Mouse (Mus musculus) forebrain, embryonic 16.5 days (tissue): Measurements from ENCODE around the gene Dchs2. TPM values are rescaled to one million over a fixed set of nuclear protein-coding genes. Genes with fewer than 3 reads are reported as not detected.

Source experiments
- ATAC-seq: fragments of 200-750 bp; cut with Nextera tagmentation; 2 replicates; pipeline ENCODE4 v1.8.0; 2017; ENCODE audit warnings: mild to moderate bottlenecking, moderate library complexity
- H3K27ac ChIP-seq: fragments of 300-500 bp; sonication (generic); 2 replicates; pipeline ENCODE4 v1.5.1; 2014; ENCODE audit warnings: low read length, control low read depth
- H3K27me3 ChIP-seq: fragments of 300-500 bp; sonication (generic); replicated peaks from 2 replicates; pipeline ENCODE4 v1.6.1; 2014; ENCODE audit warnings: low read length; ENCODE audit not compliant: control insufficient read depth, insufficient read depth
- H3K36me3 ChIP-seq: fragments of 300-500 bp; sonication (generic); 2 replicates; pipeline ENCODE4 v1.6.1; 2014; ENCODE audit not compliant: control insufficient read depth, insufficient read depth
- H3K4me1 ChIP-seq: fragments of 300-500 bp; sonication (generic); replicated peaks from 2 replicates; pipeline ENCODE4 v1.6.1; 2014; ENCODE audit warnings: low read length; ENCODE audit not compliant: control insufficient read depth, insufficient read depth
- H3K4me2 ChIP-seq: fragments of 300-500 bp; sonication (generic); 2 replicates; pipeline ENCODE4 v1.6.1; 2014; ENCODE audit warnings: mild to moderate bottlenecking, low read length, control low read depth
- H3K4me3 ChIP-seq: fragments of 300-500 bp; sonication (generic); replicated peaks from 2 replicates; pipeline ENCODE4 v1.5.1; 2014; ENCODE audit warnings: mild to moderate bottlenecking, low read length, control low read depth
- H3K9ac ChIP-seq: fragments of 300-500 bp; sonication (generic); replicated peaks from 2 replicates; pipeline ENCODE4 v1.6.1; 2014; ENCODE audit warnings: low read depth, low read length, control low read depth
- H3K9me3 ChIP-seq: fragments of 300-500 bp; sonication (generic); 2 replicates; pipeline ENCODE4 v1.6.1; 2016; ENCODE audit warnings: low read length; ENCODE audit not compliant: control insufficient read depth
- WGBS: fragments of 180-500 bp; shearing (Covaris S2); extraction: QIAGEN DNeasy Blood & Tissue Kit; methylation state at CpG from one replicate; pipeline ENCODE4 v1.1.7; 2014; 5-methylcytosine and 5-hydroxymethylcytosine counted together
- polyA plus RNA-seq: library from polyadenylated mRNA; unstranded; fragments of >200 nt; fragmentation: Nextera tagmentation; extraction: Ambion mirVana; gene quantifications from 2 replicates; pipeline ENCODE4 v1.2.1, GENCODE M21; 2015

Gene Dchs2
- polyA plus RNA-seq, 1 experiment from 2014 or later: 0.68 TPM

DNA sequence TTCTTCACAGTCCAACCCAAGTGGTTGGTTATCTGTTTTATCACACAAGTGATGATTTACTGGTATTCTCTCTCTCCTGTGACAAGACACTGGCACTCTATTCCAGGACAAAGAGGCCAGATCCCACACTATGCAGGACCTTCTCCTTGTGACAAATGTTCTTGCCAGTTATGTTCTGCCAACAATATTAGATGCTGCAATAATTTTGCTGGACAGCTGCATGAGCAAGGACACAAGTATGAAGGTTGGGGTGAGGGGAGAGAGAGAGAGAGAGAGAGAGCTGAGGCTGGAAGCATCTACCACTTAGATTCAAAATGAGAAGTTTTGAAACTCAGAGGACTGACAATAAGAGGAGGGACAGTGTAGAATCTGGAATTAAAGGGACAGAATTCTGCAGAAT lies 162.7 kb downstream of the Dchs2 start:
- Histone ChIP-seq H3K9ac (no peak overlapping the region), H3K27me3 (no peaks in the 10 kb centered on the region), H3K4me1 (no peaks in the 10 kb centered on the region), H3K36me3 (no peaks in the 10 kb centered on the region), H3K4me2 (no peak overlapping the region), H3K4me3 (no peak overlapping the region), H3K9me3 (no peaks in the 10 kb centered on the region), H3K27ac (no peak overlapping the region)
- no peak for ATAC-seq

DNA sequence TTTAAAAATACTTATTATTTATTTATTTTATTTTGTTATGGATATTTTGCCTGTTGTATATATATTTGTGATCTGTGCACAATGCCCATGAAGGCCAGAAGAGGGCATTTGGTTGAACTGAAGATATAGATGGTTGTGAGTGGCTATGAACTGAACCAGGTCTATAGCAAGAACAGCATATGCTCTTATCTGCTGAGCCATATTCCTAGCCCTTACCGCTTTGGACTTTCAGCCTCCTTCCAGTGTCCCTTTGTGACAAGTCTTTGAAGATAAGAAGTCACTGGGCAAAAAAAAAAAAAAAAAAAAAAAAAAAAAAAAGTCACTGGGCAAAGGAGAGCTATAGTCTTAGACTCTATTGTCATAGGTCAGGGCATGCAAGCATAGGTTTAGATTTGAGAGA lies 163.2 kb downstream of the Dchs2 start:
- Histone ChIP-seq H3K4me3 (no peak overlapping the region), H3K9me3 (no peaks in the 10 kb centered on the region), H3K4me1 (no peaks in the 10 kb centered on the region), H3K27me3 (no peaks in the 10 kb centered on the region), H3K36me3 (no peaks in the 10 kb centered on the region), H3K9ac (no peak overlapping the region), H3K27ac (no peak overlapping the region), H3K4me2 (no peak overlapping the region)
- no peak for ATAC-seq
- WGBS: 92% methylated on average over 1 of the region's 1 CpGs

DNA sequence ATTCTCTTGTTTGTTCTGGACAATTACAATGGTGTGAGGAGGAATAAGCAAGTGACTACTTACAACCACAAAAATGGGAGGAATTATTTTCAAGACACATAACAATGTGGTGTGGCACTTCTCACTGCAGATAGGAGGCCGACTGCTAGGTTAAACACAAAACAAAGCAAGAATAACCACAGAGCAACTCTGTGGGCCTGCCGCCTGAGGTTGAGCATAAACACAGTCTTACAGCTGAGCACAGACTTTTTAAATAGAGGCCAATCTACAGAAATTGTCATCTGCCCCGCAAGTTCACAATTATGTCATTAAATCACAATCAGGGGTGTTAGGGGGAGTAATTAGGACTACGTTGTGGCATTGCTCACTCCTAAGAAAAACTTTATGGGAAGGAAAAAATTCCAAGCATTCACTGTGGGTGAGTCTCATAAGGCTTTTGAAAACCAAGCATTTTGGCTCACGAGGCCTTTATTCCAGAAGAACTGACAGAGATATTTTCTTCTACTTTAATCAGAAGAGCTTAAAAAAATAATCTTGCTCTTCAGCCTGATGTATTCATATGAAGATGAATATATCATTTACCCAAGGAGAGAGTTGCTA lies 172.1 kb downstream of the Dchs2 start:
- Histone ChIP-seq H3K27me3 (no peaks in the 10 kb centered on the region), H3K4me1 (no peaks in the 10 kb centered on the region), H3K4me3 (no peak overlapping the region), H3K4me2 (no peak overlapping the region), H3K27ac (no peak overlapping the region), H3K36me3 (no peaks in the 10 kb centered on the region), H3K9me3 (no peaks in the 10 kb centered on the region), H3K9ac (no peak overlapping the region)
- ATAC-seq: no peak
- WGBS: 36% methylated on average over 5 of the region's 5 CpGs

DNA sequence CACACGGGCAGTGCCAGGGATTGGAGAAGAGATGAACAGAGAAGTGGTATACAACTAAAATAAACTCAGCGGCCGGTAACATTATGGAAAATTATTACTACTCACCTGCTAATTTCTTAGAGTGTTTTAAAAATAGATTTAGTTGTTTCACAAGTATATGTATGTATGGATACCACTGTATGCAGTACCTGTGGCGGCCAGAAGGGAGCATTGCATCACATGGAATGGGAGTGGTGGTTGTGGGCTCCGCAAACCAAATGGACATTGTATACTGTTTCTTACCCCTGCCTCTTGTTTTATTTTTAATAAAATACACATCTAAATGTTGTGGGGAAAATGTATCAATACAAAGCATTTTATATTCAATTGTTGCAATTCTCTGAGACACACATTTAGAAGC lies 176.1 kb downstream of the Dchs2 start:
- H3K4me2 ChIP-seq: no peak overlapping the region
- no peaks in the 10 kb centered on the region for H3K9me3 ChIP-seq
- no peaks in the 10 kb centered on the region for H3K27me3 ChIP-seq
- no peak overlapping the region for H3K9ac ChIP-seq
- no peak for ATAC-seq
- no peak overlapping the region for H3K4me3 ChIP-seq
- WGBS: 69% methylated on average over 5 of the region's 5 CpGs
- H3K27ac ChIP-seq: no peak overlapping the region
- no peaks in the 10 kb centered on the region for H3K4me1 ChIP-seq
- H3K36me3 ChIP-seq: no peaks in the 10 kb centered on the region

DNA sequence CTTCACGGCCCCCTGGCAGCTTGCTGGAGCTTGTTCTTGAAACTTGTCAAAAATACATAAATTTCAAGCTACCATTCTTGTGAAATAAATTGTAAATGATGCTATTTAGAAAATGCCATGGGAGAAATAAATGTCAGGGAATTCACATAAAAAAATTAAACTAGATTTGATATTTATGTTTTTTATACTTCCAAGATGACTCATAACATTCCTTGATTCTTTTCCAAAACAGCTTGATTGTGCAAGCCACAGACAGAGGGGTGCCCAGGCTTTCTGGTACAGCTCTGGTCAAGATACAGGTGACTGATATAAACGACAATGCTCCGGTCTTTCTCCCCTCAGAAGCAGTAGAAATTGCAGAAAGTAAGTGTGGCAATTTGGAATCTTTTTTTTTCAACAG lies 218.2 kb downstream of the Dchs2 start:
- H3K4me1 ChIP-seq: no peaks in the 10 kb centered on the region
- no peaks in the 10 kb centered on the region for H3K9me3 ChIP-seq
- no peak overlapping the region for H3K4me3 ChIP-seq
- no peak for ATAC-seq
- no peak overlapping the region for H3K9ac ChIP-seq
- no peak overlapping the region for H3K27ac ChIP-seq
- no peak overlapping the region for H3K4me2 ChIP-seq
- H3K36me3 ChIP-seq: no peaks in the 10 kb centered on the region
- H3K27me3 ChIP-seq: no peaks in the 10 kb centered on the region
- 92% methylated on average over 3 of the region's 3 CpGs for WGBS

DNA sequence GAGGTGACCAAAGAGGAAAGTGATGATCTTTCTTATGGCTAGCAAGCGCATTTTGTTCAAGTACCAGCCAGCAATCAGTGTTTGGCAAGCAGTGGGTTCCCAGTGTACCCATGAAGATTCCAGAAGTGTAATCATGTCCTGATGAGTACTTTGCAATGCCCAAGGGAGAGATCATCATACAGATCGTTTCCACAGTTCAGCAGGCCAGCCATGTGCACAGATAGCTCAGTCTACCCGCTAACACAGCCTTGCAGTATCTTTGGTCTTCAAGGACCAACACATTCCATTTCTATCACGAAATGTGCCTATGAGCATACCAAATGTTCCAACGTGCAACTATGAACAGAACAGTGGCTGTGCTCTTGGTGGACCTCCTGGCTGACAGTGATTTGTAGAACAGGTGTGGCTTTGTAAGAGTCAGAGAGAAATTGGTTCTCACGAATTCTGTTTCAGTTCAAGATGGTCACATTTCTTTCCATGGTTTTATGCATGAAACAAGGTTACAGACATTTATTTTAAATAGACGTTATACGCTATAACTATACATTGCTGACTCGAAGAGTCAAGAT lies 240.8 kb downstream of the Dchs2 start:
- no peak for ATAC-seq
- H3K4me3 ChIP-seq: no peak overlapping the region
- WGBS: 90% methylated on average over 9 of the region's 9 CpGs
- no peak overlapping the region for H3K9ac ChIP-seq
- H3K27me3 ChIP-seq: no peaks in the 10 kb centered on the region
- no peaks in the 10 kb centered on the region for H3K36me3 ChIP-seq
- H3K9me3 ChIP-seq: no peaks in the 10 kb centered on the region
- H3K4me1 ChIP-seq: no peaks in the 10 kb centered on the region
- H3K27ac ChIP-seq: no peak overlapping the region
- H3K4me2 ChIP-seq: no peak overlapping the region

DNA sequence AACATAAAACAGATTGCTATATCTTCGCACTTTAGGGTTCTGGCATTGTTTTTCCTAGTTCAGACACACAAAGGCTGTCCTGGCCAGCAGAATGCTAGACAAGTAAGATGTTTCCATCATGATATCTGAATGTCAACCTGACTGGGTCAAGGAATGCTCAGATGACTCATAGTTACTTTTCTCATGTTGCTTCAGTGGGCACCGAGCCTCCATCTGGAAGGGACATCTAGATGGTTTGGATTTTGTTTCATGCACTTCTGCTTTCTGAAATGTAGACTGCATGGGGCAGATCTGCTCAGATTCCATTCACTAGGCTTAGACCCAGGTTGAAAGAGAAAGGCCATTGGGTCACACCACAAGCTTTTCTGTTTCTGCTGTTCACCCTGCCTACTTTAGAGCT lies 242.1 kb downstream of the Dchs2 start:
- Histone ChIP-seq H3K27me3 (no peaks in the 10 kb centered on the region), H3K9ac (no peak overlapping the region), H3K4me1 (no peaks in the 10 kb centered on the region), H3K36me3 (no peaks in the 10 kb centered on the region), H3K9me3 (no peaks in the 10 kb centered on the region), H3K4me2 (no peak overlapping the region), H3K27ac (no peak overlapping the region), H3K4me3 (no peak overlapping the region)
- WGBS: 91% methylated on average over 2 of the region's 2 CpGs
- ATAC-seq: no peak

DNA sequence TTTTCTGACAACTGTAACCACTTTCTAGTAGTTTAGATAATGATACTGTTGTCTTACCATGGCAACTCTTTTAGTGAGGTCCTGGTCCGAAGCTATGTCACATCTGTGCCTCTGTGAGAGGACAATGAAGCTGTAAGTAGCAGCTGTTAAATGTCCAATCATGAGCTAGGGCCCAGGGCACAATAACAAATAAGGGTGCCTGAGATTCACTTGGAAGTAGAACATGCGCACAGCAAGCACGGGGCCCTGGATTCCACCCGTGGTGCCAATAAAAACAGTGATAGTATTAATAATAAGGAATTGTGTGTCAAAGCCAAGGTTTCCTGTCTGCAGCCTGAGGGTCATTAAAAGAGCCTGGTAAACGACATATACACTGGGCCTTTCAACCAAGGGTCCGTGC lies 246.6 kb downstream of the Dchs2 start:
- Histone ChIP-seq H3K36me3 (no peaks in the 10 kb centered on the region), H3K4me1 (no peaks in the 10 kb centered on the region), H3K9ac (no peak overlapping the region), H3K4me3 (no peak overlapping the region), H3K4me2 (no peak overlapping the region), H3K9me3 (no peaks in the 10 kb centered on the region), H3K27ac (no peak overlapping the region), H3K27me3 (no peaks in the 10 kb centered on the region)
- ATAC-seq: no peak
- 72% methylated on average over 6 of the region's 6 CpGs for WGBS

DNA sequence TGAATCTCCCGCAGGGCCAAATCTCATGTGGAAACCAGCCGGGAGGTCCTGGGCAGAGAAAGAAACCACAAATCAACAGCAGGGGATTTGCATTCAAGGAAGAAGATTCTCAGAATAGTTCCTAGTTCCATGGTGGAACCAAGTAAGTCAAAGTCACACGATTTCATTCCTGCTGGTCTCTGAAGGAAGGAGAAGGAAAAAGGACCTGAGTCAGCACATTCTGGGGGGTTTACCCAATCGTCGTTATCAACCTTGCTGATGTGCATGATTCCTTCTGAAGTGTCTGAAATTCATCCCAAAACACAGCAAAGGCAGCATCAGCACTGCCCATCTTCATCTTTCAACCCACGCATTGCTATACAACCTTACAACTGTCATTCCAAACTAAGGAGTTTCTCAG lies 249.1 kb downstream of the Dchs2 start:
- Histone ChIP-seq H3K36me3 (no peaks in the 10 kb centered on the region), H3K27ac (no peak overlapping the region), H3K9ac (no peak overlapping the region), H3K9me3 (no peaks in the 10 kb centered on the region), H3K4me3 (no peak overlapping the region), H3K27me3 (no peaks in the 10 kb centered on the region), H3K4me2 (no peak overlapping the region), H3K4me1 (no peaks in the 10 kb centered on the region)
- 93% methylated on average over 6 of the region's 6 CpGs for WGBS
- no peak for ATAC-seq
